Mouse (Mus musculus): ENCODE data around the gene Nap1l5. TPM values are rescaled to one million over a fixed set of nuclear protein-coding genes. Genes with fewer than 3 reads are reported as not detected.

Nap1l5 gene
- polyA plus RNA-seq, 2 experiments = 2.3 to 3.7 TPM

GRCm38 (mm10) chr6:58899076-58899475 lies 7.8 kb downstream of the Nap1l5 start:
- 0 out of 2 replicates have a peak, but pooled peaks cover 2% of the 10 kb centered on the region for H3K4me1 ChIP-seq (ENCODE audit: control insufficient read depth, insufficient read depth, low read length)
- H3K9me3 ChIP-seq (ENCODE audit: control insufficient read depth, low read length) = no peaks in the 10 kb centered on the region
- 84% methylated on average over 3 of the region's 3 CpGs for WGBS
- H3K27ac ChIP-seq (replicated peaks; ENCODE audit: low read depth, low read length) = no peak overlapping the region
- no peaks in the 10 kb centered on the region for H3K27me3 ChIP-seq (ENCODE audit: control insufficient read depth, insufficient read depth, low read length)
- no peak for TF ChIP-seq POLR2A (IDR thresholded peaks at IDR 0.05; ENCODE audit: borderline replicate concordance, extremely low read depth, insufficient read depth, insufficient read length)
- H3K9ac ChIP-seq (ENCODE audit: low read depth, low read length, severe bottlenecking) = no peak overlapping the region
- H3K4me3 ChIP-seq (replicated peaks; ENCODE audit: low read length) = no peak overlapping the region
- no peak for DNase-seq (ENCODE audit: low spot score)
- no peaks in the 10 kb centered on the region for H3K36me3 ChIP-seq (ENCODE audit: control insufficient read depth, insufficient read depth, low read length)
- no peak for ATAC-seq (ENCODE audit: low FRiP score, low read depth)
- H3K4me2 ChIP-seq (replicated peaks; ENCODE audit: low read depth, low read length, severe bottlenecking) = no peak overlapping the region

- Histone ChIP-seq H3K4me3 (replicated peaks; ENCODE audit: low read length) (no peak overlapping the region), H3K36me3 (ENCODE audit: control insufficient read depth, insufficient read depth, low read length) (no peaks in the 10 kb centered on the region), H3K27ac (replicated peaks; ENCODE audit: low read depth, low read length) (no peak overlapping the region), H3K9ac (ENCODE audit: low read depth, low read length, severe bottlenecking) (no peak overlapping the region), H3K4me2 (replicated peaks; ENCODE audit: low read depth, low read length, severe bottlenecking) (no peak overlapping the region), H3K27me3 (ENCODE audit: control insufficient read depth, insufficient read depth, low read length) (no peaks in the 10 kb centered on the region), H3K9me3 (ENCODE audit: control insufficient read depth, low read length) (no peaks in the 10 kb centered on the region), H3K4me1 (ENCODE audit: control insufficient read depth, insufficient read depth, low read length) (no peaks in the 10 kb centered on the region)
- no peak for ATAC-seq (ENCODE audit: low FRiP score, low read depth)
- DNase-seq (ENCODE audit: low spot score) = no peak
- 71% methylated on average over 3 of the region's 3 CpGs for WGBS
- no peak for TF ChIP-seq POLR2A (IDR thresholded peaks at IDR 0.05; ENCODE audit: borderline replicate concordance, extremely low read depth, insufficient read depth, insufficient read length)
These were observed 10.2 kb downstream of the Nap1l5 start for GRCm38 (mm10) chr6:58896648-58897047.

DNA sequence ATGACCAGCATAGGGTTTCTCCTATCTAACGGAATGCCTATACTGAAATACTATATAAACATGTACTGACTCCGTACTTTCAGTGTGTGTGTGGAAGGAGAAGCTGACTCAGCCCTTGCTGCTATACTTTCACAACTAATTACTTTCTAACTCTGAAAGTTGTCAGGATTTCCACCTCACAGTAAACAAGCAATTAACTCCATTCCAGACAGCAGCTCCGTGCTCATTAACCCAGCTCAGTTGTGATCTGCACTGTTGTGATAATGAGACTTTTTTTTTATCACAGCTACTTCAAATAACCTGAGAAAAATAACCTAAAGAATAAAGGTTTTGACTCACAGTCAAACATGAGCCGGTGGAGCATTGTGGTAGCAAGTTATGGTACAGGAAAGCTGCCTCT lies 11.9 kb downstream of the Nap1l5 start:
- DNase-seq (ENCODE audit: low spot score) (no peak), ATAC-seq (ENCODE audit: low FRiP score, low read depth) (no peak)
- TF ChIP-seq POLR2A (IDR thresholded peaks at IDR 0.05; ENCODE audit: borderline replicate concordance, extremely low read depth, insufficient read depth, insufficient read length) = no peak
- H3K4me1 ChIP-seq (ENCODE audit: control insufficient read depth, insufficient read depth, low read length) = no peaks in the 10 kb centered on the region
- no peaks in the 10 kb centered on the region for H3K9me3 ChIP-seq (ENCODE audit: control insufficient read depth, low read length)
- H3K27ac ChIP-seq (replicated peaks; ENCODE audit: low read depth, low read length) = no peak overlapping the region
- H3K36me3 ChIP-seq (ENCODE audit: control insufficient read depth, insufficient read depth, low read length) = 0 out of 2 replicates have a peak, but pooled peaks cover 2% of the 10 kb centered on the region
- no peak overlapping the region for H3K4me2 ChIP-seq (replicated peaks; ENCODE audit: low read depth, low read length, severe bottlenecking)
- 50% methylated on average over 4 of the region's 4 CpGs for whole genome bisulfite sequencing
- no peak overlapping the region for H3K9ac ChIP-seq (ENCODE audit: low read depth, low read length, severe bottlenecking)
- no peaks in the 10 kb centered on the region for H3K27me3 ChIP-seq (ENCODE audit: control insufficient read depth, insufficient read depth, low read length)
- H3K4me3 ChIP-seq (replicated peaks; ENCODE audit: low read length) = no peak overlapping the region

DNA sequence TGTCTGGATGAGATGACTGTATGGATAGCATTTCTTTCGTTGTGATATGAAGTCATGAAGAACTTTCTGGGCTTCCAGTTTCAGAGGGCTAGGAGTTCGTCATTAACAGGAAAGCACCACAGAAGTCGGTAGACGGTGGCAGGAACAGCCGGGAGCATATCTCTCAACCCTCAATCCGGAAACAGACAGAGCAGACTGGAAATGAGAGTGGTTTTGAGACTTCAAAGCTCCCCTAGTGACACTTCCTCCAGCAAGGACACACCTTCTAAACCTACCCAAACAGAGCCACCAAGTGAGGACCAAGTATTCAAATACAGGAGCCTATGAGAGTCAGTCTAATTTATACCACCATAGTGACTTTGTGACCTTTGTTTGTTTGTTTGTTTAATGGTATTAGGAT lies 13.6 kb downstream of the Nap1l5 start:
- H3K4me2 ChIP-seq (replicated peaks; ENCODE audit: low read depth, low read length, severe bottlenecking) = no peak overlapping the region
- no peak for ATAC-seq (ENCODE audit: low FRiP score, low read depth)
- H3K9ac ChIP-seq (ENCODE audit: low read depth, low read length, severe bottlenecking) = no peak overlapping the region
- no peak for TF ChIP-seq POLR2A (IDR thresholded peaks at IDR 0.05; ENCODE audit: borderline replicate concordance, extremely low read depth, insufficient read depth, insufficient read length)
- no peaks in the 10 kb centered on the region for H3K9me3 ChIP-seq (ENCODE audit: control insufficient read depth, low read length)
- no peaks in the 10 kb centered on the region for H3K4me1 ChIP-seq (ENCODE audit: control insufficient read depth, insufficient read depth, low read length)
- DNase-seq (ENCODE audit: low spot score) = no peak
- H3K27me3 ChIP-seq (ENCODE audit: control insufficient read depth, insufficient read depth, low read length) = no peaks in the 10 kb centered on the region
- 81% methylated on average over 6 of the region's 6 CpGs for WGBS
- 0 out of 2 replicates have a peak, but pooled peaks cover 4% of the 10 kb centered on the region for H3K36me3 ChIP-seq (ENCODE audit: control insufficient read depth, insufficient read depth, low read length)
- H3K27ac ChIP-seq (replicated peaks; ENCODE audit: low read depth, low read length) = no peak overlapping the region
- H3K4me3 ChIP-seq (replicated peaks; ENCODE audit: low read length) = no peak overlapping the region

DNA sequence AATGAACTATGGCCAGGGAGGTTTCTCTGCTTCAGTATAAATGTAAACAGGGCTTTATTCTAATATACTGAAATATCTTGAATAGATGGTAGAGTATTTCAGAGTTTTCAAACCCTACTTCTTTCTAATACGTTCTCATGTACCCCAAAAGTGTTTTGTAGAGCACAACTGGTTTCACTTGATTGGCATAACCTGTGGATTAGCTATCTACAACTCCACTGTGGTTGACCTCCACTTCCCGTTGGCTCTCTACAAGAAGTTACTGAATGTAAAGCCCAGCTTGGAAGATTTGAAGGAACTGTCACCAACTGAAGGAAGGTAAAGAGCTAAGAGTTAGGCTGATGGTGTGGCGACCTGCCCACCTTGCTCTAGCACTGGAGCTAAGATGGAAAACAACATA lies 17.0 kb downstream of the Nap1l5 start:
- no peak overlapping the region for H3K4me2 ChIP-seq (replicated peaks; ENCODE audit: low read depth, low read length, severe bottlenecking)
- no peak overlapping the region for H3K9ac ChIP-seq (ENCODE audit: low read depth, low read length, severe bottlenecking)
- ATAC-seq (ENCODE audit: low FRiP score, low read depth) (no peak), DNase-seq (ENCODE audit: low spot score) (no peak)
- no peak for TF ChIP-seq POLR2A (IDR thresholded peaks at IDR 0.05; ENCODE audit: borderline replicate concordance, extremely low read depth, insufficient read depth, insufficient read length)
- no peak overlapping the region for H3K4me3 ChIP-seq (replicated peaks; ENCODE audit: low read length)
- WGBS = 91% methylated on average over 3 of the region's 3 CpGs
- H3K9me3 ChIP-seq (ENCODE audit: control insufficient read depth, low read length) = no peaks in the 10 kb centered on the region
- no peaks in the 10 kb centered on the region for H3K27me3 ChIP-seq (ENCODE audit: control insufficient read depth, insufficient read depth, low read length)
- no peak overlapping the region for H3K27ac ChIP-seq (replicated peaks; ENCODE audit: low read depth, low read length)
- 0 out of 2 replicates have a peak, but pooled peaks cover 4% of the 10 kb centered on the region for H3K36me3 ChIP-seq (ENCODE audit: control insufficient read depth, insufficient read depth, low read length)
- no peaks in the 10 kb centered on the region for H3K4me1 ChIP-seq (ENCODE audit: control insufficient read depth, insufficient read depth, low read length)

- Histone ChIP-seq H3K36me3 (ENCODE audit: control insufficient read depth, insufficient read depth, low read length) (no peaks in the 10 kb centered on the region), H3K9me3 (ENCODE audit: control insufficient read depth, low read length) (no peaks in the 10 kb centered on the region), H3K4me2 (replicated peaks; ENCODE audit: low read depth, low read length, severe bottlenecking) (no peak overlapping the region), H3K4me1 (ENCODE audit: control insufficient read depth, insufficient read depth, low read length) (no peaks in the 10 kb centered on the region), H3K27me3 (ENCODE audit: control insufficient read depth, insufficient read depth, low read length) (no peaks in the 10 kb centered on the region), H3K4me3 (replicated peaks; ENCODE audit: low read length) (no peak overlapping the region), H3K9ac (ENCODE audit: low read depth, low read length, severe bottlenecking) (no peak overlapping the region), H3K27ac (replicated peaks; ENCODE audit: low read depth, low read length) (no peak overlapping the region)
- 73% methylated on average over 6 of the region's 6 CpGs for WGBS
- ATAC-seq (ENCODE audit: low FRiP score, low read depth) (no peak), DNase-seq (ENCODE audit: low spot score) (no peak)
- TF ChIP-seq POLR2A (IDR thresholded peaks at IDR 0.05; ENCODE audit: borderline replicate concordance, extremely low read depth, insufficient read depth, insufficient read length) = no peak
These were observed 24.6 kb downstream of the Nap1l5 start for GRCm38 (mm10) chr6:58882271-58882670.
